Mouse (Mus musculus) embryo, embryonic 9.5 days (tissue): ENCODE measurements at regions not wholly inside any gene's neighbourhood (a gene's known extent, or its start where the extent isn't known, plus 50 kb on each side); places are given as distances from the start of the nearest gene placed in this dataset.
"Not testable (repeated sequence)": the region's sequence is repeated elsewhere in the genome, so short reads cannot be mapped to it uniquely, and the experiment has no call there.

ENCODE experiments used
- DNase-seq: peaks from one replicate; pipeline ENCODE4 v3.0.0-alpha.2; 2017; ENCODE audit errors: extremely low spot score

DNA sequence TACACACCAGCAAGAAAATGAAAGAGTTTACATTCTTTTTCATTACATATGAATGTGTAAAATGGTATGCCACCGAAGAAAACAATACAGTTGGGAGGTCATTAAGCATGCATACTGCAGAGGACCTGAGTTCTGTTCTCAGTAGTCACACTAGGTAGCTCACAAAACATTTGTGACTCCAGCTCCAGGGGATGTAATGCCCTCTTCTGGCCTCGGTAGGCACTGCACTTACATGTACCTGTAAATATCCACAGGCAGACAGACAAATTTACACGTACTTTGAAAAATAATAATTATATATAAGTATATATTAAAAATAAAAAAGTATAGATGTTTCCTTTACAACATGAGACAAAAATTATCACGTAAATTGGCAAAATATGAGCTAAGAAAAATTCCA lies 342.3 kb upstream of the Gm28363 start:
- DNase-seq, result no peak

DNA sequence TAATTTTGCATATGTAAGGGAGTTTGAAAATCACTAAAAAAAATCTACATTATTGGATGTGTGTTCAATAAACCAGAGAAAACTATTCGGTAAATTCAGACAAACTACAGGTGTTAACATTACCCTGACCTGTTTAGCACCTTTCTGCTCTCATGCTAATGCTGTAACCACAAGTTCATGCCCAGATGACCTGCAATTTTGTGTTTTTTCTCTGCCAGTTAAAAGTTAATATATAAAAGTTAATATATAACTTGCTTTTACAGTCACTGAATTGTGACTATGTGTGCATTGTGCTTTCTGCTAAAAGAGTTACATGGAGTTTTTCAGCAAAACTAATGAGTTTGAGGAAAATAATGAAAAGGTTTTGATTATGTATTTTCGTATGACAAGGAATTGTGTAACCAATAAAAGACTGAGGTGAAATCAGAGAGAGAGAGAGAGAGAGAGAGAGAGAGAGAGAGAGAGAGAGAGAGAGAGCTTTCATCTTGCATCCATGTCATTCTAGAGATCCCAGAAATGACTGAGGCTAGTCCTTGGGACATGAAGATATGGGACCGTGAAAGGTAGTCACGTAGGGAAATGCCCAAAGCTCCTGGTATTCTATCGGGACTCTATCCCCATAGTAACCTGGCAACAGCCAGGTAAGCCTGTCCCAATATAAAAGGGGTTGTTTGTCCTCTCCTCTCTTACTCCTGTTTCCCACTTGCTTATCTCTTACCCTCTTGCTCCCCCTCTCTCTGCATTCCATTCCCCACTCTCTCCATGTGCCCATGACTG lies 340.3 kb upstream of the Gm28363 start:
- DNase-seq, result no peak

DNA sequence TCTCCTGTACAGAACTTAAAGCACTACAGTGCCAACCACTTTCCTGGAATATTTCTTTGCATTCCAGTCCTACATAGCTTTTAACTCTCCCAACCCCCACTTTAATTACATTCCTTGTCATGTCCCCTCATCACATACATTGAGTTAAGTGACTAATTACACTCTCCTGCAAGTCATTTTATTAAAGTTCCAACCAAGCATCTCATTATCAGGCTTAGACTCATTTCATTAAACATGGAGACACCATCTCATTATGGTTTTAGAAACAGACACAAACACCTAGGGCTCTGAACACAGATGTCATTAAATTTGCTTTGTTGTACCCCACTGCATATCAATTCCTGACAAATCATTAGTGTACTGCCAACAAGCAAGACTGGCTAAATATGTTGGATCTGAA lies 332.9 kb upstream of the Gm28363 start:
- no peak for DNase-seq

GRCm38 (mm10) chr1:117412349-117412748 lies 284.6 kb upstream of the Gm28363 start:
- no peak for DNase-seq

GRCm38 (mm10) chr1:117457736-117458135 lies 239.2 kb upstream of the Gm28363 start:
- no peak for DNase-seq

- not testable (repeated sequence) for DNase-seq
Observed at GRCm38 (mm10) chr1:117458156-117458850, 238.6 kb upstream of the Gm28363 start.

DNA sequence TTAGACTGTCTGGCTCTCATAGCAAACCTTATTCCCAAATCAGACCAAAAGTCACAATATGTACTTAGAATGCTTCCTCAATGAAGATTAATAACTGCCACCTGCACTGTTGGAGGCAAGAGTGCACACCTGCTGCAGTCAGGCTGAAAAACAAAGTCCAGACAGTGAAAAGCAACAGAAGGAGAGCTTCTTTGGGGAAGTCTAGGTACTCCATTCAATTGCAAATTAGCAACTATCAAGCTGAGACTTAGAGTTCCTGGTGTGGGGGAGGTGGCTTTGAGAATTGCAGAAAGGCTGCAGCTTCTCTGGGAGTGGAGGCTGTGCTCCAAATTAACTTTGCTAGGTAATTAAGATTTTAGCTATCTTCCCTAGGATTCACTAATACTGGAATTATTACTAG lies 237.8 kb upstream of the Gm28363 start:
- not testable (repeated sequence) for DNase-seq

GRCm38 (mm10) chr1:117490176-117490575 lies 206.8 kb upstream of the Gm28363 start:
- DNase-seq, result no peak

- no peak for DNase-seq
Observed at GRCm38 (mm10) chr1:117497003-117497402, 199.9 kb upstream of the Gm28363 start.

DNA sequence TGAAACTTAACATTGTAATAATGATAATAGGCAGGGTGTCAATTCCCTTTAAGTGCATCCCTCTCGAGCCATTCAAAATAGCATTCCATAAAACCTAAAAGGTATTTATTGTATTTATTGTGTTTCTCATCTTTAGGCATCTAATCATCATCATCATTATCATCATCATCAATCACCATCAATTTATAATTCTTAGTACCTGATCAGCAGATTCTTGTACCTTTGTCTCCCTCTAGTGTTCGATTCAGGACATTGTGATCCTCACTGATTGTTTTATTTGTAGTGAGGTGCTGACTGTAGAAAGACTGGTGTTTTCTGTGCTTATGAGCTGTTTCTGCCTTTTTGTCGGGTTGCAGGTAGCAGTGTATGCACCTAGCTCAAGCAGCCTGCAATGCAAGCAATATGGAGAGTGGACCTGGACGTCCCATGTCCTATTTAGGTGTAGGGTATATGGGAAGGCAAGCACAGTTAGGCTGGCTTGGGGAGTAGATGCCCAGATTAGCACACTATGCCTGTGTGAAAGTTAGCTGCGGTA lies 177.4 kb upstream of the Gm28363 start:
- peak; percentile 28 for DNase-seq
